Mouse (Mus musculus) erythroblast, adult 5-6 weeks (primary cell): Measurements from ENCODE around the gene Cyp21a1. TPM values are rescaled to one million over a fixed set of nuclear protein-coding genes. Genes with fewer than 3 reads are reported as not detected.
A peak's percentile ranks its signal among the peaks of the same experiment; 100 is the strongest.
"Not testable (repeated sequence)": the region's sequence is repeated elsewhere in the genome, so short reads cannot be mapped to it uniquely, and the experiment has no call there.

Experiments
- ATAC-seq: replicated peaks from 2 replicates; pipeline ENCODE4 v1.8.0; 2016; ENCODE audit warnings: moderate number of reproducible peaks, mild to moderate bottlenecking, moderate TSS enrichment, inconsistent platforms; ENCODE audit not compliant: poor library complexity, low FRiP score, severe bottlenecking
- total RNA-seq, 2 experiments: library from RNA; stranded (forward) in 1 of 2; stranded (reverse) in 1 of 2; fragments of 150-400 nt in 1 of 2; fragments of 200-764, 138-1000 nt in 1 of 2; gene quantifications; 2 replicates each; pipeline versions ENCODE4 v1.2.3 to v1.2.4; 2015 to 2017; ENCODE audit warnings: low replicate concordance in 2 of 2

Cyp21a1 gene
- total RNA-seq, 2 experiments from 2014 or later: not detected

- no peak for ATAC-seq
These were observed 4.3 kb upstream of the Cyp21a1 start for GRCm38 (mm10) chr17:34808599-34809205.

- no peak for ATAC-seq
These were observed 2.8 kb upstream of the Cyp21a1 start for GRCm38 (mm10) chr17:34807176-34807575.

GRCm38 (mm10) chr17:34804871-34805562 is 656 bp upstream of the Cyp21a1 start:
- ATAC-seq: no peak

GRCm38 (mm10) chr17:34803367-34803766 is 994 bp downstream of the Cyp21a1 start:
- ATAC-seq: not testable (repeated sequence)

GRCm38 (mm10) chr17:34802756-34803155 is 1.6 kb downstream of the Cyp21a1 start:
- not testable (repeated sequence) for ATAC-seq

- ATAC-seq: not testable (repeated sequence)
These were observed 3.5 kb downstream of the Cyp21a1 start for GRCm38 (mm10) chr17:34800781-34801305.

GRCm38 (mm10) chr17:34799531-34799925 is 4.8 kb downstream of the Cyp21a1 start:
- ATAC-seq: no peak

- no peak for ATAC-seq
These were observed 5.4 kb downstream of the Cyp21a1 start for GRCm38 (mm10) chr17:34798866-34799530.

- ATAC-seq: not testable (repeated sequence)
These were observed 6.3 kb downstream of the Cyp21a1 start for GRCm38 (mm10) chr17:34798071-34798470.

- not testable (repeated sequence) for ATAC-seq
These were observed 7.0 kb downstream of the Cyp21a1 start for GRCm38 (mm10) chr17:34797211-34797995.

GRCm38 (mm10) chr17:34796311-34797140 is 7.8 kb downstream of the Cyp21a1 start:
- no peak for ATAC-seq

- peak; percentile 56; the same call in 1 of the 2 replicates for ATAC-seq
These were observed 8.7 kb downstream of the Cyp21a1 start for GRCm38 (mm10) chr17:34795633-34796032.

GRCm38 (mm10) chr17:34795016-34795415 is 9.3 kb downstream of the Cyp21a1 start:
- no peak for ATAC-seq

- ATAC-seq: no peak
These were observed 26.6 kb downstream of the Cyp21a1 start for GRCm38 (mm10) chr17:34777680-34778325.

- ATAC-seq: no peak
These were observed 42.9 kb downstream of the Cyp21a1 start for GRCm38 (mm10) chr17:34761471-34761870.
